Mouse (Mus musculus) MEL (cell line): ENCODE results near the gene Nup153.

Source experiments
- CTCF ChIP-seq, 3 experiments: IDR thresholded peaks in 2 of 3; conservative IDR thresholded peaks in 1 of 3; 2 replicates each; pipeline ENCODE4 v1.5.1; 2011 to 2012; ENCODE audit warnings: low read length in 3 of 3, low read depth in 2 of 3, mild to moderate bottlenecking in 2 of 3, improper control_type of control experiment in 1 of 3, inconsistent platforms in 1 of 3, mixed read lengths in 1 of 3, moderate library complexity in 1 of 3; ENCODE audit not compliant: control insufficient read depth in 1 of 3, insufficient read depth in 1 of 3, poor library complexity in 1 of 3, severe bottlenecking in 1 of 3
- EP300 ChIP-seq, 2 experiments: IDR thresholded peaks; 2 replicates each; pipeline ENCODE4 v1.6.1; 2011; ENCODE audit warnings: improper control_type of control experiment in 2 of 2, low read length in 2 of 2, low read depth in 1 of 2, mild to moderate bottlenecking in 1 of 2
- MAFK ChIP-seq: IDR thresholded peaks from 2 replicates; pipeline ENCODE4 v1.6.1; 2011; ENCODE audit warnings: low read depth, mild to moderate bottlenecking, low read length, improper control_type of control experiment, borderline replicate concordance
- MAX ChIP-seq: IDR thresholded peaks from 2 replicates; pipeline ENCODE4 v1.6.1; 2011; ENCODE audit warnings: low read length, improper control_type of control experiment
- POLR2A ChIP-seq, 2 experiments: IDR thresholded peaks; 2 replicates each; pipeline ENCODE4 v1.6.1; 2011 to 2012; ENCODE audit warnings: low read length in 2 of 2, mild to moderate bottlenecking in 2 of 2, control low read depth in 1 of 2, improper control_type of control experiment in 1 of 2, low read depth in 1 of 2, moderate library complexity in 1 of 2; ENCODE audit not compliant: control insufficient read depth in 1 of 2, insufficient read depth in 1 of 2, poor library complexity in 1 of 2
- POLR2AphosphoS5 ChIP-seq: IDR thresholded peaks from 2 replicates; pipeline ENCODE4 v1.6.1; 2012; ENCODE audit warnings: low read depth, borderline replicate concordance, mild to moderate bottlenecking, inconsistent platforms, low read length, moderate library complexity, mixed read lengths
- SMC3 ChIP-seq: IDR thresholded peaks from 2 replicates; pipeline ENCODE4 v1.6.1; 2011; ENCODE audit warnings: low read depth, low read length, improper control_type of control experiment
- ZNF384 ChIP-seq: IDR thresholded peaks from 2 replicates; pipeline ENCODE4 v1.6.1; 2012; ENCODE audit warnings: low read depth, mild to moderate bottlenecking, inconsistent platforms, low read length, improper control_type of control experiment

DNA sequence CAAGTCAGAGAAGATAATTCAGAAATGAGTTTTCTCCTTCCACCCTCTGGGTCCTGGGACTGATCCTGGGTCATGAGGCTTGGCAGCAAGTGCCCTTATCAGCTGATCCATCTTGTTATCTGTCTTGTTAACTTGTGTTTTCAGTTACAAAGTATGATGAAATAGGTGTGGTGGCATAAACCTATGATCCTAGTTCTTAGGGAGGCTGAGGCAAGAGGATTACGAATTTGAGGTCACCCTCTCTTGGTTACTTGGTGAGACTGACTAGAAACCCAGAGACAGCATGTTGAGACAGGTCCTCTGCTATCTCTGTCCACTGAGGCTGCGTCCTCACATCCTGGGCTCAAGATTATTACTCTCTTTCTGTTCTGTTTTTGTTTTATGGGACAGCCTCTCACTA, 37.6 kb upstream of the Nup153 start:
- no peak for TF ChIP-seq MAX
- TF ChIP-seq CTCF (IDR thresholded peaks at IDR 0.05 in 2 of 3, conservative IDR thresholded peaks at IDR 0.05 in 1 of 3; ENCODE audit: control insufficient read depth in 1 of 3, insufficient read depth in 1 of 3, low read depth in 2 of 3, low read length in 3 of 3, poor library complexity in 1 of 3, severe bottlenecking in 1 of 3): no peak
- no peak for TF ChIP-seq POLR2A (IDR thresholded peaks at IDR 0.05; ENCODE audit: control insufficient read depth in 1 of 2, insufficient read depth in 1 of 2, low read depth in 1 of 2, low read length in 2 of 2, poor library complexity in 1 of 2)
- TF ChIP-seq EP300 (IDR thresholded peaks at IDR 0.05; ENCODE audit: low read depth in 1 of 2, low read length in 2 of 2): no peak
- no peak for TF ChIP-seq SMC3
- TF ChIP-seq MAFK: no peak
- no peak for TF ChIP-seq ZNF384
- TF ChIP-seq POLR2AphosphoS5: no peak
